Mouse (Mus musculus) heart, adult 8-10 months (tissue): Measurements from ENCODE around the gene Usp54. TPM values are rescaled to one million over a fixed set of nuclear protein-coding genes. Genes with fewer than 3 reads are reported as not detected.

Source experiments
- DNase-seq: peaks from one replicate; pipeline ENCODE4 v3.0.0; 2022; ENCODE audit warnings: low spot score
- total RNA-seq, 4 experiments: library from RNA; stranded (reverse); gene quantifications; 2 replicates each; pipeline ENCODE4 v1.2.4; 2022

Usp54 gene
- 10 to 100 TPM; 11.3 to 26.0 (median 18.6) TPM for total RNA-seq

GRCm38 (mm10) chr14:20640644-20641437 lies at the start of gene Usp54:
Usp54 (minus strand) TSS chr14:20641063.
- DNase-seq, result peak; percentile 97

- no peak for DNase-seq
These were observed 48.1 kb upstream of the Usp54 start for GRCm38 (mm10) chr14:20689009-20689408.

- DNase-seq, result no peak
These were observed 45.7 kb upstream of the Usp54 start for GRCm38 (mm10) chr14:20686576-20686975.

- no peak for DNase-seq
These were observed 41.6 kb upstream of the Usp54 start for GRCm38 (mm10) chr14:20682498-20682897.

- no peak for DNase-seq
These were observed 40.9 kb upstream of the Usp54 start for GRCm38 (mm10) chr14:20681742-20682141.

- DNase-seq, result no peak
These were observed 37.0 kb upstream of the Usp54 start for GRCm38 (mm10) chr14:20677906-20678305.

- DNase-seq, result peak; percentile 98
These were observed 33.4 kb upstream of the Usp54 start, which contains the start of gene Sec24c for GRCm38 (mm10) chr14:20674064-20674833. Sec24c (plus strand) TSS chr14:20674308.

GRCm38 (mm10) chr14:20673735-20674063 lies 32.8 kb upstream of the Usp54 start:
- no peak for DNase-seq

- no peak for DNase-seq
These were observed 32.1 kb upstream of the Usp54 start for GRCm38 (mm10) chr14:20672990-20673389.

- DNase-seq, result peak; percentile 69
These were observed 27.4 kb upstream of the Usp54 start, which contains the start of gene Synpo2l for GRCm38 (mm10) chr14:20668154-20668810. Synpo2l (minus strand) TSS chr14:20668354.

GRCm38 (mm10) chr14:20667469-20667868 lies 26.6 kb upstream of the Usp54 start:
- no peak for DNase-seq

- DNase-seq, result no peak
These were observed 23.6 kb upstream of the Usp54 start for GRCm38 (mm10) chr14:20664436-20664835.

- DNase-seq, result no peak
These were observed 22.7 kb upstream of the Usp54 start for GRCm38 (mm10) chr14:20663601-20664000.

GRCm38 (mm10) chr14:20662740-20663139 lies 21.9 kb upstream of the Usp54 start:
- DNase-seq, result no peak

GRCm38 (mm10) chr14:20661661-20662331 lies 20.9 kb upstream of the Usp54 start:
- DNase-seq, result no peak

GRCm38 (mm10) chr14:20660827-20661660 lies 20.2 kb upstream of the Usp54 start:
- peak; percentile 96 for DNase-seq

GRCm38 (mm10) chr14:20659687-20660086 lies 18.8 kb upstream of the Usp54 start:
- DNase-seq, result no peak

GRCm38 (mm10) chr14:20658902-20659301 lies 18.0 kb upstream of the Usp54 start:
- DNase-seq, result no peak

GRCm38 (mm10) chr14:20658326-20658725 lies 17.5 kb upstream of the Usp54 start:
- DNase-seq, result peak; percentile 69

GRCm38 (mm10) chr14:20656361-20656760 lies 15.5 kb upstream of the Usp54 start, which contains the start of gene Myoz1:
Myoz1 (minus strand) TSS chr14:20656540.
- no peak for DNase-seq

- DNase-seq, result no peak
These were observed 14.9 kb upstream of the Usp54 start for GRCm38 (mm10) chr14:20655731-20656130.
